Mouse (Mus musculus) midbrain, embryonic 10.5 days (tissue): ENCODE data around the gene Gpr183. TPM values are rescaled to one million over a fixed set of nuclear protein-coding genes. Genes with fewer than 3 reads are reported as not detected.

Experiments
- DNase-seq: peaks from one replicate; pipeline ENCODE4 v3.0.0-alpha.2; 2017; ENCODE audit warnings: low spot score
- H3K27ac ChIP-seq: fragments of 300-500 bp; sonication (generic); replicated peaks from 2 replicates; pipeline ENCODE4 v1.5.1; 2016; ENCODE audit warnings: mild to moderate bottlenecking
- H3K27me3 ChIP-seq: fragments of 300-500 bp; sonication (generic); 2 replicates; pipeline ENCODE4 v1.6.1; 2016; ENCODE audit warnings: low read depth, mild to moderate bottlenecking; ENCODE audit not compliant: poor library complexity, severe bottlenecking
- H3K36me3 ChIP-seq: fragments of 300-500 bp; sonication (generic); 2 replicates; pipeline ENCODE4 v1.6.1; 2016; ENCODE audit warnings: mild to moderate bottlenecking, moderate library complexity
- H3K4me1 ChIP-seq: fragments of 300-500 bp; sonication (generic); 2 replicates; pipeline ENCODE4 v1.6.1; 2016
- H3K4me3 ChIP-seq: fragments of 300-500 bp; sonication (generic); 2 replicates; pipeline ENCODE4 v1.5.1; 2016; ENCODE audit warnings: mild to moderate bottlenecking, moderate library complexity
- H3K9me3 ChIP-seq: fragments of 300-500 bp; sonication (generic); replicated peaks from 2 replicates; pipeline ENCODE4 v1.6.1; 2016; ENCODE audit warnings: mild to moderate bottlenecking
- WGBS: fragments of 180-500 bp; shearing (Covaris S2); methylation state at CpG from one replicate; pipeline ENCODE4 v1.1.7; 2016; 5-methylcytosine and 5-hydroxymethylcytosine counted together
- polyA plus RNA-seq: library from polyadenylated mRNA; unstranded; fragments of >200 nt; fragmentation: Nextera tagmentation; extraction: Ambion mirVana; gene quantifications from 2 replicates; pipeline ENCODE4 v1.2.1, GENCODE M21; 2016

The Gpr183 gene
- polyA plus RNA-seq, 1 experiment from 2014 or later: 1.9 TPM

DNA sequence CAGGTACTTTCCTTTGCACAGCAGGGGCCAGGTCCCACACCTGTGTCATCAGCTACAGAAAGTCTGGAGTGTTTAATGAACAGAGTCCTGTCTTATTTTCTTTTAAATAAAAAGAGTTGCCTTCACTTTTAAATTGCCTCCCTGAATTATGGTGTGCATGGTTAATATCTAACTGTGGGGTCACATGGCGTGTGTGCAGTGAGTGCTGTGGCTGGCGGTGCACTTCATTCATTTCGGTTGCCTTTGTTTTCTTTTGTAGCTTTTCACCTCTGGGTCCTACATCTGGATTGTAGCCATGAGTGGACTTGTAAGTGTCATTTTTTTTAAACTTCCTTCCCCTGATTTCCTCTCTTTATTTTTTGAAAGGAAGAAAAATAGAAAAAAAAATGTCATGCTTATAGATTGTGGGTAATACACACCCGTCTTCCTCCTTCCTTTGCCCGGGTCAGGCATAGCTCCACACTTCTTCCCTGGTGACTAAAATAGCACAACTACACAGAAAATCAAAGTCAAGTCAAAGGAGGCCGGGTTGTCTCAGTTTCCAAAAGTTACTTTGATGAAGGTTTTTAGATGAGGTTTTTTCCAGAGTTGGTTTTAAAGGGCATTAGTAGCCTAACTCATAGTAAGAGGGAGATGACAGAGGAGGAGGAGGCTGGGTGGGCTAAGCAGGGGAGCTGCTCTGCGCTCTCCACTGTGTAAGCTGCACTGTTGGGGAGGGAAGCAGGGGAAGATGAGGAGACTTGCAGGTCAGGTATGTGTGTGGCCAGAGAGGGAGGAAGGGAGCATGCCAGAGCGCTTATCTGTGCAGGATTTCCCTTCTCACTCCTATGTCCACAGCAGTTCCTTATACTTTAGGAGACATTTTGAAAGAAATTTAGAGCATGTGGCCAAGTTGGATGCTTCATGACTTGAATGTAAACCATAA is 18.3 kb upstream of the Gpr183 start:
- no peak overlapping the region for H3K4me3 ChIP-seq
- DNase-seq: no peak
- no peaks in the 10 kb centered on the region for H3K9me3 ChIP-seq
- no peak overlapping the region for H3K27ac ChIP-seq
- H3K4me1 ChIP-seq: peaks cover 6% of the 10 kb centered on the region; the same call in 1 of the 2 replicates
- H3K36me3 ChIP-seq: no peaks in the 10 kb centered on the region
- no peaks in the 10 kb centered on the region for H3K27me3 ChIP-seq
- 79% methylated on average over 8 of the region's 8 CpGs for WGBS

DNA sequence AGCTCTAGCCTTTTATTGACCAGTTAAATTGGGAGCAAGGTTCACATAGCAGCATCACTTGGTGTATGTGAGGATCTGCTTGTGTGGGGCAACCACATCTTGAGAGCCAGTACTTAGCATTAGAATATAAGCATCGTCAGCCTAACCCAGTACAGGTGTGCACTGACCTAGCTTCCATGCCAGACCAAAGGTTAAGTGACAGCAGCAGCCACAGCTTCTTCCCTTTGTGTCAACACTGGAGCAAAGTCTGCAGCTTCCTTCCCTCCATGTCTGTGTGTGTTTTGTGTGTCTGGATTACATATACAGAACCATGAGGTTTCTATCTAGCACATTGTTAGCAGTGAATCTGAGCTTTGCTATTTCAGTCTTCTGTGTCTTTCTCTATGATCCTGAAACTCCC is 16.5 kb upstream of the Gpr183 start:
- no peaks in the 10 kb centered on the region for H3K36me3 ChIP-seq
- WGBS: 76% methylated on average over 1 of the region's 1 CpGs

DNA sequence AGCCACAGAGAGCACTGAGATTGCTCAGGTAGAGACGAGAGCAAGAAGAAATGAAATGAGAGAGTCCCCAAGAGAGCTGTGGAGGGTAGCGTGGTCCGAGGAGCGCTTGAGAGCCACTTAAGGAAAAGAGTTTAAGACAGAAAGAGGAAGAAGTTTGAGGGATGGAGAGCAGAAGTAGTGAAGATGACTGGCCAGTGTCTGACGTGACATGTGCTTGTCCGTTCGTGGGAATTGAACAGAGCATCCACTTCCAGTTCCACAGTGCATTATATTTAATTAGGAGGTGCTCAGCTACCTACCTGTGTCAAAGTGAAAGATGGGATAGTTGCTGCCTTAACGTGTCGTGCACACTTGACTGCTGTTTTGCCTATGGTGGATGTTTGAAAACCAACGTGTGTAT is 8.1 kb upstream of the Gpr183 start:
- Histone ChIP-seq H3K9me3 (no peaks in the 10 kb centered on the region; the same call in 1 of the 2 replicates), H3K36me3 (peaks cover 23% of the 10 kb centered on the region), H3K27ac (no peak overlapping the region), H3K4me3 (no peak overlapping the region), H3K4me1 (no peaks in the 10 kb centered on the region), H3K27me3 (no peaks in the 10 kb centered on the region)
- WGBS: 94% methylated on average over 10 of the region's 10 CpGs
- DNase-seq: no peak

More for the DNA sequence above, 16.5 kb upstream of the Gpr183 start:
- no peaks in the 10 kb centered on the region for H3K9me3 ChIP-seq
- DNase-seq: no peak
- H3K4me3 ChIP-seq: no peak overlapping the region
- H3K27me3 ChIP-seq: no peaks in the 10 kb centered on the region
- H3K27ac ChIP-seq: no peak overlapping the region
- H3K4me1 ChIP-seq: peaks cover 6% of the 10 kb centered on the region; the same call in 1 of the 2 replicates

DNA sequence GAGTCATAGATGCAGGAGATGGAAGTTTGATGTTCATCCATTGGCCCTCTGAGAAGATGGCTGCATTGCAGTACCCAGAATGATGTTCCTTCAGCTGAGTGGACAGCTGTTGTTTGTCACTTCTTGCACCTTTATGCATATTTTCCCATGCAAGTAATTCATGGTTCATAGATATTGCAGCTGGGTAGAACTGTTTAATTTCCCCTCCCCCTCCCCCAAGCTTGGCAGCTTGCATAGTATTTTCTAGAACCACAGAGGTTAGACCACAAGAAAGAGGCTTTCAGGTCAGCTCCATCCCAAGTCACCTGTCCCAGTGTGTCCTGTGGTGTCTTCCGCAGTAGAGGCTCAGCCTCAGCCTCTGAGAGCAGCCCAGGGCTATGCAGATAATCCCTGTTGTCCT is 5.4 kb upstream of the Gpr183 start:
- WGBS: 88% methylated on average over 1 of the region's 1 CpGs
- Histone ChIP-seq H3K27me3 (no peaks in the 10 kb centered on the region), H3K4me3 (no peak overlapping the region), H3K36me3 (peaks cover 12% of the 10 kb centered on the region), H3K9me3 (no peaks in the 10 kb centered on the region), H3K4me1 (no peaks in the 10 kb centered on the region), H3K27ac (no peak overlapping the region)
- DNase-seq: no peak

DNA sequence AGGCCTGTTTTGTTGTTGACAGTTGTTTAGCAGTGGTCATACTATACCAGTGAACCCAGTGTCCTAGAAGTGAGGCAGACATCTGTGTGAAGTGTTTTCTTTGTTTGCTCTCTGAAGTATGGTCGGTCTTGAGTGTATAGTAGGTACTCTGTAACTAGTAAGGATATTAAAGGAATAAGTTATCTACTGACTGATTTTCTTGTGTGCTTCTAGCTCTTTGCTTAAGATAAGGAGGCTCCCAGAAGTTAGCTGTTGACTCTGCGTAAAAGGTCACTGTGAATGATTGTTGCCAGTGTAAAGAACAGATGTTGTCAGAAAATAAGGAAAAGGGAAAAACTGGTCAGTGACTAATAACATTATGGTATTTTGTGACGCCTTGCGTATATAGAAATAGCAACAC is 2.1 kb upstream of the Gpr183 start:
- Histone ChIP-seq H3K36me3 (no peaks in the 10 kb centered on the region), H3K9me3 (no peaks in the 10 kb centered on the region), H3K27me3 (no peaks in the 10 kb centered on the region), H3K4me1 (no peaks in the 10 kb centered on the region), H3K4me3 (no peak overlapping the region), H3K27ac (no peak overlapping the region)
- 93% methylated on average over 4 of the region's 4 CpGs for WGBS
- DNase-seq: no peak

DNA sequence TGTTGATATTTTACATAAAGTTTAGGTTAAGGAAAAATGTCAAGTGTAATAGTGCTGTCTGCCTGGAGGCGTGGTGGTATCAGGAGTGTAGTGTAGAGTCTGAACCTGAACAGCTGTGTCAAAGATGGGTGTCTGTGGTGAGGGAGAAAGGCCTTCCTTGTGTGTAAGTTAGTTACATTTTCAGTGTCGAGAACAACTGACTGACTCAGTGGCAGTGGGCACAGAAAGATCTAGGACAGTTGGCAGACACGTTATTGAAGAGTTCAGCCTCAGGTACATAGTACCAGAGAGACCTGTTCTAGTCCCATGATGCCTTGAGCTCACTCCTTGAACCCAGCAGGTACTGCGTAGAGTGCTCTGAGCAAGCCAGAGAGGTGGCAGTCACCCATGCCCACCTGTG is 466 bp upstream of the Gpr183 start:
- H3K27me3 ChIP-seq: no peaks in the 10 kb centered on the region
- H3K36me3 ChIP-seq: no peaks in the 10 kb centered on the region; the same call in 1 of the 2 replicates
- no peak overlapping the region for H3K4me3 ChIP-seq
- no peak for DNase-seq
- peaks cover 4% of the 10 kb centered on the region; the same call in 1 of the 2 replicates for H3K4me1 ChIP-seq
- no peak overlapping the region for H3K27ac ChIP-seq
- no peaks in the 10 kb centered on the region for H3K9me3 ChIP-seq
- WGBS: 95% methylated on average over 4 of the region's 4 CpGs

DNA sequence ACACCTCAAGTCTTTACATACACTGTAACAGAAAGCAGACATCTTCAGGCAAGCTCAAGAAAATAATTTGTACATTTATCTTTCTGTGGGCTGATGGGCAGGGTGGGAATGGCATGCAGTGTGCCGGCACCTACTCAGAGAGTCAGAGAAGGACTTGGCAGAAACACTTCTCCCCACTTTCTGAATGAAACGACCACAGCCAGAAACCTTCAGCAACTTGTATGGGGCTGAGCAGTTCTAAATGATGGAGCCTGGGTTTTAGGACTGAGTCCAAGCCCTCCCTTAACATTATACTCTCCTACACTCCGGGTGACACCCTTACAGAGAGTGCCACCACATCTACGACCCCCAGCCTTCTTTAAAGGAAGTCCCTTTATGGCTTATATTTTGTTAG is 1.1 kb downstream of the Gpr183 start:
- H3K4me3 ChIP-seq: no peak overlapping the region
- peaks cover 4% of the 10 kb centered on the region; the same call in 1 of the 2 replicates for H3K4me1 ChIP-seq
- no peak overlapping the region for H3K27ac ChIP-seq
- DNase-seq: no peak
- 85% methylated on average over 4 of the region's 4 CpGs for WGBS
- no peaks in the 10 kb centered on the region for H3K27me3 ChIP-seq
- no peaks in the 10 kb centered on the region for H3K9me3 ChIP-seq
- no peaks in the 10 kb centered on the region; the same call in 1 of the 2 replicates for H3K36me3 ChIP-seq

DNA sequence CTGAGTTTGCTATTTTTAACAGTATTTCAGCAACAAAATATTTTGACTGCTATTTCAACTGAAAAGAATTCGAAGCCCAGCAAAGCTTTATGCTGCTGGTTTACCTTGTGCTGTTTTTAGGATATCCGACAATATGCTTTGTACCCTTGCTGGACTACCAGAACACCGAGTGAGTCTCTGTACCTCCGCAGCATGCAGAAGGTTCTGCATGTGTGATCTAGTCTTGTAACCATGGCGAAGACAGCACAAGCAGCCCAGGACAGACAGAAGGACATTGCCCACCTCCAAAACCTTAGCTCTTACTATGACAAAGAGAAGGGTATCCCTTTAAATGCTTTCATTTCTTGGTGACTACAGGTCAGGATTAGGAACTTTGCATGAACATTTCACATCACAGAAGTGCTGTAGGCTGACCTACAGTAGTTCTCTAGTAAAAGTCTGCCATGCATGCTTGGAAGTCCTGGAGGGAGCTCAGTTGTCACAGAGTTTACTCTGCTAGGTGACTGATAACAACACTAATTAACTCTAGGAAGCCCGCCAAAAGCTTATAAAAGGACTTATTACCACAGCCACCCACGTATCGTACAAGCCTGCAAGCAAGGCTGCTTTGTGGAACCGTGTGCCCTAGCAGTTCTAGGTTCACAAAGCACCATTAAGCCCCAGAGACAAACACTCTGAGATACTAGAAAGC is 1.6 kb downstream of the Gpr183 start:
- Histone ChIP-seq H3K27ac (no peak overlapping the region), H3K4me3 (no peak overlapping the region), H3K4me1 (peaks cover 4% of the 10 kb centered on the region; the same call in 1 of the 2 replicates), H3K9me3 (no peaks in the 10 kb centered on the region), H3K36me3 (no peaks in the 10 kb centered on the region; the same call in 1 of the 2 replicates), H3K27me3 (no peaks in the 10 kb centered on the region)
- 92% methylated on average over 9 of the region's 9 CpGs for WGBS
- DNase-seq: no peak

DNA sequence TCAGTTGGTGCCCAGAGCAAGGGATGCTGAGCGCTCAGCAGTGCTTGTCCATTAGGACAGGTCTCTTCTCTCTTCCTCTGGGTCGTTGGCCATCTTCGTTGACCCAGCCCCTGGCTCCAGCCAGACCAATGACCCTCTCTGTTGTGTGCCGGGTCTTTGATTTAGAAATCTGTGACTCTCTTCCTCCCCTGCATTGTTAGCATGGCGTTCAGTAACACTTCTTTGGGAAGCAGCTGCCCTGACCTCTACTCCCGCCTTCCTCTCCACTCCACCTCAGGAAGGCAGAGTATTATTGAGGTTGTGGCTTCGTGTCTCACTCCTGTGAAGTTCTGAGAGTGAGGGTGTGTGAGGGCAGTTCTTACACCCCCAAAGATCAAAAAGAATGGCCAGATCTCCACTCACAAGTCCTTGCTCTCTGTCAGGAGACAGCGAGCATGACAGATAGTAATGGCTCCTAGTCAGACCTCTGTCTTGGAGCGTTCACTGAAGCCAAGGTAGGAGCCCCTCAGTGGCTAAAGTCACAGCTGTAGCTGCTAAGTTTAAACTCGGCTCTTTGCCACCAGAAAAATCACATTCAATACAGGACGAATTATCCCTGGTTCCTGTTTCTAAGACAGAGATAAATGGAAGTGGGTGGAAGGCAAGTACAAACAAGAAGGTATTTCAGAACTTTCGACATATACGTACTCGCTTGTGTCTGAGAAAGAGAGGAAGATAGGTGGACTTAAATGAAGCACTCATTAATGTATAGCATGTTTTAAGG is 2.7 kb downstream of the Gpr183 start:
- H3K27me3 ChIP-seq: no peaks in the 10 kb centered on the region
- H3K36me3 ChIP-seq: no peaks in the 10 kb centered on the region; the same call in 1 of the 2 replicates
- WGBS: 80% methylated on average over 14 of the region's 14 CpGs
- no peak overlapping the region for H3K4me3 ChIP-seq
- H3K27ac ChIP-seq: no peak overlapping the region
- H3K4me1 ChIP-seq: peaks cover 4% of the 10 kb centered on the region; the same call in 1 of the 2 replicates
- no peaks in the 10 kb centered on the region for H3K9me3 ChIP-seq
- DNase-seq: no peak

DNA sequence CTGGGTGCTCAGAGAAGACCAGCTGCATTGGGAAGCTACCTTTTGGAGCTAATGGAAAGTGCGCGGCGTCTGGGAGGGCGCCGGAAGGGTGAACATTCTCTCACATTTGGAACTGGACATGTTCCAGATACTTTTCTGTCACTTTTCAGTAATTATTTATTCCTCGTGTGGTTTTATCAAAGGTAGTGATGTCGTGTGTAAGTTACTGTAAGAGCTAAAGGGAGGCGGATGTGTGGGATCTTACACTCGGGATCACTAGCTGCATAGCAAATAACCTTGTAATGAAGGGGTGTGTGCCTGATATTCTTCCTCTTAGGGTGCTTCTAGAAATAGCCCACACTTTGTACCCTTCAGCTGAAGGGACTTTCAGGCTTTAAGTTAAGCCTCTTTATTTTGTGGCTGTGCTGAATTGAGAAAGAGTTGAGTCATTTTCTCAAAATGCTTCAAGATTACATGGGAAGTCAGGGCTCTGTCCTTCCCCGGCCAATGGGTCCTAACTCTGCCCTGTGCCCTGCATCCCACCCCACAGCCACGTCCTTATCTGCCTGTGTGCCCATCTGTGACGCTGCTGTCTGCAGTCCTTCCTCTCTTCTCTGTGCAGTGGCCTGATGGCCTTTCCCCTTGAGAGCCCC is 3.4 kb downstream of the Gpr183 start:
- WGBS: 93% methylated on average over 12 of the region's 12 CpGs
- H3K4me1 ChIP-seq: peaks cover 4% of the 10 kb centered on the region; the same call in 1 of the 2 replicates
- DNase-seq: no peak

DNA sequence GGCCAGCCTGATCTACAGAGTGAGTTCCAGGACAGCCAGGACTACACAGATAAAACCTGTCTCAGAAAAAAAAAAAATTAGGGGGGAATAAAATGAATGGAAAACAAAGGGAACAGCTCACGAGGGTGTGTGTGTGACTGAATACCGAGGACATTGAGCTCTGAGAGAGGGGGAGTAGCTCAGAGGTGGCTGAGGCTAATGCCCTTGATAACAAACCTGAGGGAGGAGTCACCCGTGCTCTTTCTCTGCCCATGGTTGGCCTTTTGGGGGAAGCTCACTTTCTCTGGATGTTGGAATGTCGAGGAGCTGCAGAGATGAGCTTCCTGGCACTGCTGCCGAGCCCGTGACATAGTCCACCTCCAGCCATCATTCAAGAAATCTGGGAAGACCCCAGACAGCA is 4.0 kb downstream of the Gpr183 start:
- no peak for DNase-seq
- Histone ChIP-seq H3K27ac (no peak overlapping the region), H3K27me3 (no peaks in the 10 kb centered on the region), H3K4me1 (peaks cover 4% of the 10 kb centered on the region; the same call in 1 of the 2 replicates), H3K4me3 (no peak overlapping the region), H3K36me3 (no peaks in the 10 kb centered on the region; the same call in 1 of the 2 replicates), H3K9me3 (no peaks in the 10 kb centered on the region)
- 75% methylated on average over 6 of the region's 6 CpGs for WGBS

More for the DNA sequence above, 3.4 kb downstream of the Gpr183 start:
- no peak overlapping the region for H3K27ac ChIP-seq
- no peak overlapping the region for H3K4me3 ChIP-seq
- no peaks in the 10 kb centered on the region for H3K27me3 ChIP-seq
- H3K36me3 ChIP-seq: no peaks in the 10 kb centered on the region; the same call in 1 of the 2 replicates
- H3K9me3 ChIP-seq: no peaks in the 10 kb centered on the region

DNA sequence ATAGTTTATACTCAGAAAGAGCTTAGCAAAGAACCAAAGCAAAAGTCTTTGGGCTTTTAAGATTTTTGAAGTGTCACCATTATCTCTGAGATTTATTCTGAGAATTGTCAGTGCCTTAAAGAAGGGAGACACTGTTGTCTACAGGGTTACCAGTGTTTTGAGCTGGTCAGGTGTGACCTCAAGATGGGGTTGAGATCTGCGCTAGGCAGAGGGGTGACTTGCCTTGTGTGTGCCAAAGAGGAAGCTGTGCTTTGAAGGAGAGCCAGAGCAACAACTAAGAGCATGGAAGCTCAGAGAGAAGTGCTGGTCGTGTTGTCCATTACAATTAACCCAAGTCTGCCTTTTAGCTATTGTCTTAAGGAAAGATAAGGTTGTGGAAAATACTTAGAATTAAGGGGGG is 4.5 kb downstream of the Gpr183 start:
- WGBS: 85% methylated on average over 2 of the region's 2 CpGs
- no peak for DNase-seq
- Histone ChIP-seq H3K9me3 (no peaks in the 10 kb centered on the region), H3K4me1 (peaks cover 4% of the 10 kb centered on the region; the same call in 1 of the 2 replicates), H3K36me3 (no peaks in the 10 kb centered on the region; the same call in 1 of the 2 replicates), H3K27ac (no peak overlapping the region), H3K27me3 (no peaks in the 10 kb centered on the region), H3K4me3 (no peak overlapping the region)
